Mouse (Mus musculus) intestine, embryonic 15.5 days (tissue): ENCODE measurements around the gene Ccser2. TPM values are rescaled to one million over a fixed set of nuclear protein-coding genes. Genes with fewer than 3 reads are reported as not detected.

Source experiments
- ATAC-seq: fragments of 200-750 bp; cut with Nextera tagmentation; 2 replicates; pipeline ENCODE4 v1.8.0; 2017; ENCODE audit warnings: moderate TSS enrichment, moderate library complexity
- H3K27ac ChIP-seq: fragments of 300-500 bp; sonication (generic); 2 replicates; pipeline ENCODE4 v1.5.1; 2015; ENCODE audit warnings: mild to moderate bottlenecking, inconsistent platforms
- H3K27me3 ChIP-seq: fragments of 300-500 bp; sonication (generic); replicated peaks from 2 replicates; pipeline ENCODE4 v1.6.1; 2015; ENCODE audit warnings: inconsistent platforms
- H3K36me3 ChIP-seq: fragments of 300-500 bp; sonication (generic); 2 replicates; pipeline ENCODE4 v1.6.1; 2015; ENCODE audit warnings: inconsistent platforms
- H3K4me1 ChIP-seq: fragments of 300-500 bp; sonication (generic); replicated peaks from 2 replicates; pipeline ENCODE4 v1.6.1; 2015; ENCODE audit warnings: inconsistent platforms
- H3K4me2 ChIP-seq: fragments of 300-500 bp; sonication (generic); replicated peaks from 2 replicates; pipeline ENCODE4 v1.6.1; 2015; ENCODE audit warnings: mild to moderate bottlenecking, inconsistent platforms
- H3K4me3 ChIP-seq: fragments of 300-500 bp; sonication (generic); replicated peaks from 2 replicates; pipeline ENCODE4 v1.5.1; 2015; ENCODE audit warnings: inconsistent platforms
- H3K9ac ChIP-seq: fragments of 300-500 bp; sonication (generic); 2 replicates; pipeline ENCODE4 v1.6.1; 2015; ENCODE audit warnings: inconsistent platforms
- H3K9me3 ChIP-seq: fragments of 300-500 bp; sonication (generic); 2 replicates; pipeline ENCODE4 v1.6.1; 2016; ENCODE audit warnings: inconsistent platforms
- WGBS: fragments of 180-500 bp; shearing (Covaris S2); methylation state at CpG from one replicate; pipeline ENCODE4 v1.1.7; 2015; 5-methylcytosine and 5-hydroxymethylcytosine counted together
- polyA plus RNA-seq: library from polyadenylated mRNA; unstranded; fragments of >200 nt; fragmentation: Nextera tagmentation; extraction: Ambion mirVana; gene quantifications from 2 replicates; pipeline ENCODE4 v1.2.1, GENCODE M21; 2015

Ccser2 gene
- polyA plus RNA-seq, 1 experiment from 2014 or later = 29.4 TPM

- ATAC-seq = no peak
- no peak overlapping the region for H3K4me2 ChIP-seq
- H3K9me3 ChIP-seq = no peaks in the 10 kb centered on the region
- H3K4me3 ChIP-seq = no peak overlapping the region
- no peak overlapping the region for H3K27ac ChIP-seq
- H3K36me3 ChIP-seq = no peaks in the 10 kb centered on the region
- no peaks in the 10 kb centered on the region for H3K4me1 ChIP-seq
- H3K9ac ChIP-seq = no peak overlapping the region
- WGBS = 63% methylated on average over 4 of the region's 4 CpGs
- no peaks in the 10 kb centered on the region for H3K27me3 ChIP-seq
These were observed 115.6 kb downstream of the Ccser2 start for GRCm38 (mm10) chr14:36852972-36853371.

DNA sequence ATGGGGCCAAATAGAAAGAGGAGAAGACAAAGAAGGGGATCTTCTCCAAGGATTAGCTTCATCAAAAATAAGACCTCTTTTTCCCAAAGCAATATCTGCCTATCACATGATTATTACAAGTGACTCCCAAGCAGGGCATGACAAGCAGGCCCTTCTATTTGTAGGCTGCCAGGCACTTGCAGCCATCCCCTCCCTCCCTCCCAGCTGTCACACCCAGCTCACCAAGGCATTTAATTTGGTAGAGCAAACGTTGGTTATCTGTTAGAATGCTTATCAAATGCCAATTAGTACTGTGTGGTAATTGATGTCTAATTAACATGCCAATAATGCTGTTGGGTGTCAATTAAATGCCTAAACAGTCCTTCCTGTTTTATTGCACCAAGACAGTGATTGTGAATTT is 119.7 kb downstream of the Ccser2 start:
- Histone ChIP-seq H3K4me1 (no peaks in the 10 kb centered on the region), H3K4me3 (no peak overlapping the region), H3K9me3 (no peaks in the 10 kb centered on the region), H3K27me3 (no peaks in the 10 kb centered on the region), H3K9ac (no peak overlapping the region), H3K36me3 (no peaks in the 10 kb centered on the region), H3K4me2 (no peak overlapping the region), H3K27ac (no peak overlapping the region)
- 14% methylated on average over 1 of the region's 1 CpGs for WGBS
- ATAC-seq = no peak

Other genes with a start within 250 kb of the Ccser2 start
- not detected in 2 replicates for gene Rgr, start 80.2 kb upstream of the Ccser2 start, polyA plus RNA-seq
- not detected in 2 replicates for gene Lrit1, start 86.1 kb upstream of the Ccser2 start, polyA plus RNA-seq
- not detected in 2 replicates for gene Lrit2, start 99.2 kb upstream of the Ccser2 start, polyA plus RNA-seq
- gene Cdhr1, start 129.6 kb upstream of the Ccser2 start, polyA plus RNA-seq = 0.29 and 0.34 TPM in 2 replicates
- gene 2610528A11Rik, start 145.2 kb upstream of the Ccser2 start, polyA plus RNA-seq = 59.3 and 59.7 TPM in 2 replicates
- gene Ghitm, start 166.5 kb upstream of the Ccser2 start, polyA plus RNA-seq = 300 and 309 TPM in 2 replicates